Mouse (Mus musculus) brain, embryonic 14.5 days (tissue): Measurements from ENCODE around the gene Sstr2.

Source experiments
- CTCF ChIP-seq: fragments of 200-500 bp; IDR thresholded peaks from 2 replicates; pipeline ENCODE4 v1.5.1; 2012; ENCODE audit warnings: inconsistent platforms, mild to moderate bottlenecking, moderate library complexity, borderline replicate concordance; ENCODE audit not compliant: insufficient read depth, insufficient read length; ENCODE audit errors: extremely low read depth
- POLR2A ChIP-seq: fragments of 200-500 bp; IDR thresholded peaks from 2 replicates; pipeline ENCODE4 v1.6.1; 2012; ENCODE audit warnings: mild to moderate bottlenecking, inconsistent platforms, borderline replicate concordance; ENCODE audit not compliant: poor library complexity, insufficient read depth, insufficient read length, severe bottlenecking; ENCODE audit errors: extremely low read depth

DNA sequence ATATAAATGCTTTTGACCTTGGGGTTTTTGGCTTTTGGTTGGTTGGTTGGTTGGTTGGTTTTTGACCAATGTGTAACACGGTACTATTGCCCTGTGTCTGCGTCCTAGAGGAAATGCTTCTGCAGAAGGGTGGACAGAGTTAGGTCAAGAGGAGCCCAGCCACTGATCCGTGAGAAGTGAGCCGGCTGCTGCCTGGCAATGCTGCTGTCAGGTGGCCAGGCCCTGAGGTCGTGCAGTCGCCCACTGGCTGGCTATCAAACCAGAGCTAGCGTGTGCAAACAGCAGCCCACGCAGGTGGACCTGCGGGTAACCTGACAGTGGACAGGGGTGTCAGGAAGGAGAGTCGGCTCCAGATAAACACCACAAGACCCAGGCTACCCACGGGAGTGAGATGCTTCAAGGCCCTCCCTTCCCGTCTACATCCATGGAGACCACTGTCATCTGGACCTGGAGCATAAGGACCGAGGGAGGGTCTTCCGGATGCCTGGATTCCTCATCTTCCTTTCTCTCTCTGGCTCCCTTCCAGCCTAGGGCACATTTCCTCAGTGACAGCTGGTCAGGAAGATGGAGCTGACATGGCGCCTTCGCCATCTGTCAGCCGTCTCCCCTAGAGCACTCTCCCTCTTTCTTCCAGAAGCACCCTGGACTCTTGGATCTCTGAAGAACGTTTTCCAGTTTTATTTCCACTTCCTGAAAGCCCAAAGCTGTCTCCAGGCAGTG is 18.5 kb upstream of the Sstr2 start:
- no peak for TF ChIP-seq CTCF
- no peak for TF ChIP-seq POLR2A
